ENCODE assay signal across 13 mouse cellular contexts in genomic region chr3:33916318-33916717, GRCm38 (mm10).
"Had no signal": no experiment of that assay in that cellular context is flagged by ENCODE, and none has a peak within 500 bp of the region (broad histone marks: within the 10 kb centered on the region; RNA-seq: fewer than 3 reads in every experiment).

No protein-coding gene starts in this region.

- H3K36me3 ChIP-seq: limb, embryonic 13.5 days; neural tube, embryonic 15.5 days had no signal

- H3K9me3 ChIP-seq: limb, embryonic 13.5 days; neural tube, embryonic 15.5 days had no signal

- H3K9ac ChIP-seq: limb, embryonic 13.5 days; liver, embryonic 14.5 days; neural tube, embryonic 15.5 days had no signal

- DNase-seq: kidney, adult 8-10 months; kidney, postnatal 36 days; layer of hippocampus, adult 9-11 months; left cerebral cortex, postnatal 4 days; lung, adult 18-20 months; midbrain, embryonic 14.5 days; right cerebral cortex, adult 18-20 months had no signal

- H3K4me1 ChIP-seq: limb, embryonic 13.5 days; neural tube, embryonic 15.5 days had no signal

- H3K27ac ChIP-seq: kidney, postnatal 0 days; limb, embryonic 13.5 days; liver, embryonic 14.5 days; neural tube, embryonic 15.5 days; stomach, postnatal 0 days had no signal

- H3K27me3 ChIP-seq: limb, embryonic 13.5 days had no signal

- H3K4me3 ChIP-seq: limb, embryonic 13.5 days; myocyte; neural tube, embryonic 15.5 days had no signal
